In genomic region chr13:54969513-54969912, GRCm38 (mm10) we compare ENCODE assay signal across 20 mouse cellular contexts. TPM values are rescaled to one million over a fixed set of nuclear protein-coding genes. Genes with fewer than 3 reads are reported as not detected.
DNase-seq lines count a peak whose midpoint lies in the region.
"Had no signal": no experiment of that assay in that cellular context is flagged by ENCODE, and none has a peak within 500 bp of the region (broad histone marks: within the 10 kb centered on the region; RNA-seq: fewer than 3 reads in every experiment).

No protein-coding gene starts in this region.

- H3K9me3 ChIP-seq in embryonic facial prominence, embryonic 10.5 days: no peaks in the 10 kb centered on the region
- H3K9me3 ChIP-seq: embryonic facial prominence, embryonic 13.5 days; embryonic facial prominence, embryonic 15.5 days; forebrain, embryonic 10.5 days; forebrain, embryonic 12.5 days; G1E had no signal

- peaks cover 40% of the 10 kb centered on the region for H3K27me3 ChIP-seq in embryonic facial prominence, embryonic 10.5 days (replicated peaks; ENCODE audit: low read depth, poor library complexity, severe bottlenecking)

- WGBS in embryonic facial prominence, embryonic 10.5 days: 56% methylated on average over 9 of the region's 9 CpGs

- peaks cover 49% of the 10 kb centered on the region for H3K4me1 ChIP-seq in embryonic facial prominence, embryonic 10.5 days
- H3K4me1 ChIP-seq: embryonic facial prominence, embryonic 13.5 days; embryonic facial prominence, embryonic 15.5 days had no signal

- DNase-seq in ES-CJ7 (ENCODE audit: low read depth, low spot score) (peak; percentile 55), MN1 (ENCODE audit: low spot score) (peak; percentile 56)
- no peak for DNase-seq in embryonic facial prominence, embryonic 10.5 days (ENCODE audit: low spot score)
- no peak for DNase-seq in frontal cortex, postnatal 36 days (ENCODE audit: low spot score in 2 of 2)
- DNase-seq in lung, postnatal 25 days (ENCODE audit: low spot score): no peak
- DNase-seq: adrenal gland, adult 8-10 months; adrenal gland, postnatal 14 days; adrenal gland, postnatal 36 days; cerebellum, adult 11-12 months; cerebellum, adult 2 months; cerebellum, adult 9-10 months; cerebellum, postnatal 10 days; cerebellum, postnatal 25 days had no signal

- no peak overlapping the region for H3K27ac ChIP-seq in embryonic facial prominence, embryonic 10.5 days (replicated peaks)
- H3K27ac ChIP-seq: embryonic facial prominence, embryonic 13.5 days; embryonic facial prominence, embryonic 15.5 days; forebrain, embryonic 10.5 days; forebrain, embryonic 12.5 days had no signal

- no peaks in the 10 kb centered on the region for H3K36me3 ChIP-seq in embryonic facial prominence, embryonic 10.5 days (replicated peaks)
- H3K36me3 ChIP-seq: embryonic facial prominence, embryonic 13.5 days; embryonic facial prominence, embryonic 15.5 days; forebrain, embryonic 10.5 days; forebrain, embryonic 12.5 days; G1E had no signal

- 0 out of 2 replicates have a peak overlapping the region, but pooled peaks have one; percentile 13 for H3K4me3 ChIP-seq in embryonic facial prominence, embryonic 10.5 days
- H3K4me3 ChIP-seq: embryonic facial prominence, embryonic 13.5 days; embryonic facial prominence, embryonic 15.5 days; erythroblast, embryonic 14.5 days; forebrain, embryonic 10.5 days; forebrain, embryonic 12.5 days had no signal

RNA-seq across cellular contexts. Expression of gene Unc5a, which starts 20.3 kb away (rescaled TPM):
- polyA plus RNA-seq in embryonic facial prominence, embryonic 10.5 days (2016; fragmentation: Nextera tagmentation; extraction: Ambion mirVana): 2.1 and 2.2 TPM in 2 replicates
- polyA plus RNA-seq: erythroblast, embryonic 14.5 days had no signal

RNA-seq across cellular contexts. Expression of gene Hk3, which starts 51.7 kb away (rescaled TPM):
- polyA plus RNA-seq in embryonic facial prominence, embryonic 10.5 days (2016; fragmentation: Nextera tagmentation; extraction: Ambion mirVana): 0.39 and 0.65 TPM in 2 replicates
- polyA plus RNA-seq: C2C12 had no signal

Comparison
In these comparisons a context has a peak if more than half of its experiments do, and no peak if none do; other contexts are left out.
1. DNase-seq: peak in ES-CJ7 (single experiment) and MN1 (single experiment); none in embryonic facial prominence, embryonic 10.5 days (single experiment), frontal cortex, postnatal 36 days (0 of 2) and lung, postnatal 25 days (single experiment).